ENCODE assay signal across 8 mouse cellular contexts in genomic region chr5:73382737-73383646, GRCm38 (mm10). TPM values are rescaled to one million over a fixed set of nuclear protein-coding genes. Genes with fewer than 3 reads are reported as not detected.
DNase-seq lines count a peak whose midpoint lies in the region; ATAC-seq and TF ChIP-seq lines count a peak whose summit lies in the region.

No protein-coding gene starts in this region.

- H3K4me1 ChIP-seq in embryonic facial prominence, embryonic 10.5 days, result peaks cover 9% of the 10 kb centered on the region; the same call in 1 of the 2 replicates
- H3K4me1 ChIP-seq in hindbrain, embryonic 10.5 days (replicated peaks), result 0 out of 2 replicates have a peak, but pooled peaks cover 4% of the 10 kb centered on the region
- no peaks in the 10 kb centered on the region for H3K4me1 ChIP-seq in midbrain, postnatal 0 days (ENCODE audit: insufficient read depth, low read length)

- H3K27me3 ChIP-seq in embryonic facial prominence, embryonic 10.5 days (replicated peaks; ENCODE audit: low read depth, poor library complexity, severe bottlenecking), result peaks cover 16% of the 10 kb centered on the region
- H3K27me3 ChIP-seq in hindbrain, embryonic 10.5 days (ENCODE audit: insufficient read depth, poor library complexity, severe bottlenecking), result peaks cover 20% of the 10 kb centered on the region
- peaks cover 5% of the 10 kb centered on the region for H3K27me3 ChIP-seq in midbrain, postnatal 0 days (ENCODE audit: insufficient read depth, low read length)

- no peaks in the 10 kb centered on the region for H3K36me3 ChIP-seq in embryonic facial prominence, embryonic 10.5 days (replicated peaks)
- H3K36me3 ChIP-seq in hindbrain, embryonic 10.5 days, result no peaks in the 10 kb centered on the region
- H3K36me3 ChIP-seq in midbrain, postnatal 0 days (ENCODE audit: insufficient read depth, low read length), result no peaks in the 10 kb centered on the region

- peak; percentile 66 for TF ChIP-seq CTCF in left cerebral cortex, adult 2 months (IDR thresholded peaks at IDR 0.05)
- TF ChIP-seq CTCF in midbrain, postnatal 0 days (IDR thresholded peaks at IDR 0.05), result peak; percentile 83

- no peak overlapping the region for H3K27ac ChIP-seq in left cerebral cortex, adult 2 months
- H3K27ac ChIP-seq in embryonic facial prominence, embryonic 10.5 days (replicated peaks), result no peak overlapping the region
- H3K27ac ChIP-seq in hindbrain, embryonic 10.5 days, result no peak overlapping the region
- H3K27ac ChIP-seq in midbrain, postnatal 0 days (ENCODE audit: low read depth, low read length), result no peak overlapping the region

- DNase-seq in left cerebral cortex, adult 2 months (ENCODE audit: extremely low spot score in 1 of 2, low spot score in 2 of 2), result peak; percentile 65 to 67
- no peak for DNase-seq in left cerebral cortex, adult 11 months (ENCODE audit: low spot score)
- DNase-seq in adrenal gland, postnatal 25 days, result peak; percentile 63
- peak; percentile 78 for DNase-seq in embryonic facial prominence, embryonic 10.5 days (ENCODE audit: low spot score)
- peak; percentile 60 for DNase-seq in hindbrain, embryonic 10.5 days (ENCODE audit: low spot score)
- peak; percentile 63 for DNase-seq in left cerebral cortex, postnatal 10 days (ENCODE audit: extremely low spot score in 1 of 2, low spot score in 2 of 2)
- peak; percentile 82 for DNase-seq in midbrain, postnatal 0 days (ENCODE audit: low spot score)
- DNase-seq in thymus, postnatal 0 days (ENCODE audit: low spot score), result peak; percentile 76

- 29% methylated on average over 3 of the region's 3 CpGs for WGBS in embryonic facial prominence, embryonic 10.5 days
- 30% methylated on average over 3 of the region's 3 CpGs for WGBS in hindbrain, embryonic 10.5 days
- 25% methylated on average over 3 of the region's 3 CpGs for whole genome bisulfite sequencing in midbrain, postnatal 0 days

- no peaks in the 10 kb centered on the region for H3K9me3 ChIP-seq in embryonic facial prominence, embryonic 10.5 days
- H3K9me3 ChIP-seq in hindbrain, embryonic 10.5 days, result no peaks in the 10 kb centered on the region
- no peaks in the 10 kb centered on the region for H3K9me3 ChIP-seq in midbrain, postnatal 0 days (ENCODE audit: low read length)

- intact Hi-C loops in left cerebral cortex, adult 2 months (cut with DNase I), result loop anchor here (2.0 kb wide), 1 partner anchor 398 kb away; no protein-coding TSS in a partner anchor
- intact Hi-C loops in left cerebral cortex, postnatal 10 days (cut with DNase I), result loop anchor here (5.0 kb wide), 4 partner anchors 61 to 401 kb away; partner anchors contain the start of gene Ociad1

- no peak overlapping the region for H3K9ac ChIP-seq in midbrain, postnatal 0 days (replicated peaks; ENCODE audit: low read length, poor library complexity, severe bottlenecking)

- H3K4me3 ChIP-seq in left cerebral cortex, adult 2 months, result no peak overlapping the region
- no peak overlapping the region for H3K4me3 ChIP-seq in embryonic facial prominence, embryonic 10.5 days
- no peak overlapping the region for H3K4me3 ChIP-seq in hindbrain, embryonic 10.5 days
- H3K4me3 ChIP-seq in midbrain, postnatal 0 days (ENCODE audit: low read depth, low read length), result no peak overlapping the region

- 0 out of 2 replicates have a peak, but pooled peaks have one; percentile 20 for ATAC-seq in midbrain, postnatal 0 days (ENCODE audit: low FRiP score)

- H3K4me2 ChIP-seq in midbrain, postnatal 0 days (ENCODE audit: low read depth, low read length, poor library complexity, severe bottlenecking), result no peak overlapping the region

RNA-seq across cellular contexts. Expression of gene Cwh43, which starts 22.9 kb away (rescaled TPM):
- 1 to 10 TPM; 1.6 to 1.9 TPM for total RNA-seq in left cerebral cortex, adult 2 months (2021)
- total RNA-seq in adrenal gland, postnatal 25 days (2021), result 0.12 TPM in 1 of 2 replicates, not detected in the other
- not detected in 2 replicates for polyA plus RNA-seq in embryonic facial prominence, embryonic 10.5 days (2016; fragmentation: Nextera tagmentation; extraction: Ambion mirVana)
- polyA plus RNA-seq in hindbrain, embryonic 10.5 days (2016; fragmentation: Nextera tagmentation; extraction: Ambion mirVana), result not detected in 2 replicates
- 1 to 10 TPM; 6.7 to 8.2 TPM for total RNA-seq in left cerebral cortex, postnatal 10 days (2021)
- 0.99 TPM in 1 of 2 replicates, not detected in the other for total RNA-seq in midbrain, postnatal 0 days (2014; rRNA removed)
- 0.62 and 0.85 TPM in 2 replicates for polyA plus RNA-seq in midbrain, postnatal 0 days (2015; fragmentation: Nextera tagmentation; extraction: Ambion mirVana)
- 0.14 and 0.35 TPM in 2 replicates for polyA plus RNA-seq in thymus, postnatal 0 days (2015; fragmentation: Nextera tagmentation; extraction: Ambion mirVana)

RNA-seq across cellular contexts. Expression of gene Ociad2, which starts 42.2 kb away (rescaled TPM):
- 100 to 1,000 TPM; 114 to 137 TPM for total RNA-seq in left cerebral cortex, adult 2 months (2021)
- total RNA-seq in adrenal gland, postnatal 25 days (2021), result 17.4 and 24.9 TPM in 2 replicates
- polyA plus RNA-seq in embryonic facial prominence, embryonic 10.5 days (2016; fragmentation: Nextera tagmentation; extraction: Ambion mirVana), result 7.1 and 9.4 TPM in 2 replicates
- 9.3 and 9.4 TPM in 2 replicates for polyA plus RNA-seq in hindbrain, embryonic 10.5 days (2016; fragmentation: Nextera tagmentation; extraction: Ambion mirVana)
- 10 to 100 TPM; 48.6 to 55.2 TPM for total RNA-seq in left cerebral cortex, postnatal 10 days (2021)
- 11.3 and 15.2 TPM in 2 replicates for total RNA-seq in midbrain, postnatal 0 days (2014; rRNA removed)
- 27.5 and 30.0 TPM in 2 replicates for polyA plus RNA-seq in midbrain, postnatal 0 days (2015; fragmentation: Nextera tagmentation; extraction: Ambion mirVana)
- polyA plus RNA-seq in thymus, postnatal 0 days (2015; fragmentation: Nextera tagmentation; extraction: Ambion mirVana), result 55.6 and 57.7 TPM in 2 replicates
